Mouse (Mus musculus) CH12.LX (cell line): ENCODE data around the gene Gm8439.

ENCODE experiments used
- BHLHE40 ChIP-seq: IDR thresholded peaks from 2 replicates; pipeline ENCODE4 v1.6.1; 2011; ENCODE audit warnings: mild to moderate bottlenecking, low read depth, low read length, improper control_type of control experiment
- CTCF ChIP-seq, 2 experiments: IDR thresholded peaks in 1 of 2; conservative IDR thresholded peaks in 1 of 2; 2 replicates each; pipeline ENCODE4 v1.5.1; 2011 to 2012; ENCODE audit warnings: low read depth in 2 of 2, low read length in 2 of 2, improper control_type of control experiment in 1 of 2, inconsistent platforms in 1 of 2, mild to moderate bottlenecking in 1 of 2, moderate library complexity in 1 of 2
- MAX ChIP-seq: IDR thresholded peaks from 2 replicates; pipeline ENCODE4 v1.6.1; 2011; ENCODE audit warnings: low read length, improper control_type of control experiment
- MXI1 ChIP-seq: IDR thresholded peaks from 2 replicates; pipeline ENCODE4 v1.6.1; 2011; ENCODE audit warnings: mild to moderate bottlenecking, low read depth, low read length, improper control_type of control experiment
- POLR2A ChIP-seq: IDR thresholded peaks from 2 replicates; pipeline ENCODE4 v1.6.1; 2011; ENCODE audit warnings: low read depth, mild to moderate bottlenecking, improper control_type of control experiment, low read length
- POLR2AphosphoS2 ChIP-seq: IDR thresholded peaks from 2 replicates; pipeline ENCODE4 v1.6.1; 2011; ENCODE audit warnings: low read depth, low read length, improper control_type of control experiment
- TBP ChIP-seq: conservative IDR thresholded peaks from 2 replicates; pipeline ENCODE4 v1.6.1; 2011; ENCODE audit warnings: low read depth, low read length, improper control_type of control experiment

GRCm38 (mm10) chr4:120630218-120630931 lies 41.8 kb downstream of the Gm8439 start:
- TF ChIP-seq MXI1 (no peak), TBP (no peak), POLR2A (no peak), CTCF (conservative IDR thresholded peaks at IDR 0.05 in 1 of 2, IDR thresholded peaks at IDR 0.05 in 1 of 2; ENCODE audit: low read depth in 2 of 2, low read length in 2 of 2) (no peak), POLR2AphosphoS2 (no peak), MAX (no peak), BHLHE40 (no peak)
